ENCODE assay signal across 8 mouse cellular contexts in the genomic region with DNA sequence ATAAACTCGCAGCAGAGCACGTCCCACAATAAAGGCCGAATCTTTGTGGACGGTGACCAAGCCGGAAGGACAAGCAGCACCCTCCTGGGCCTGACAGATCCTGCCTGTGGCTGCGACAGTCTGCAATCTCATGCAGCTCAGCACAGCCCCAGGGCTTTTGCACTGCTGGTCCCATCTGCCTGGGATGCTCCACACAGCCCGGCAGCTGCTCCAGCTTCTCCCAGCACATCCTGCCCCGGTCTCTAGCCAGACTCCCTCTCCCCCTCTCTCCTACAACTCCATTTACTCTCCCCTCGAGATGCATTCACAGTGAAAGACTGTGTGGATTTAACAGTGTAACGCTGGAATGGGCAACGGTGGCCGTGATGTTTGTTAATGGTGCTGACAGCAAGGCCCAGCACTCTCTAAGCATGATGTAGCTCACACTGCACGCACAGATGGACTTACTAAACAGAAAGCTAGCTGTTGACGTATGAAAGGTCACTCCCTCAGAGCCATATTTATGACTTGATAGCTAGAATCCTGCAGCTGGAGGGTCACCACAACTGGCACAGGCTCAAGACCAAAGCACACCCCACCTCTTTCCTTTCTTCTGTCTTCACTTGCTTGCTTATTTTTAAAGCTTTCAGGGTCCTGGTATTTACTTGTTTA.
DNase-seq lines count a peak whose midpoint lies in the region; ATAC-seq lines count a peak whose summit lies in the region.

No protein-coding gene starts in this region.

- H3K9ac ChIP-seq in forebrain, embryonic 13.5 days = no peak overlapping the region
- H3K9ac ChIP-seq in forebrain, embryonic 11.5 days (ENCODE audit: low read length) = no peak overlapping the region
- H3K9ac ChIP-seq in lung, embryonic 15.5 days = no peak overlapping the region
- H3K9ac ChIP-seq in limb, embryonic 12.5 days (replicated peaks) = no peak overlapping the region
- H3K9ac ChIP-seq in stomach, embryonic 14.5 days (replicated peaks; ENCODE audit: low read depth, low read length) = no peak overlapping the region

- peaks cover 10% of the 10 kb centered on the region; the same call in 1 of the 2 replicates for H3K4me1 ChIP-seq in forebrain, embryonic 13.5 days
- H3K4me1 ChIP-seq in forebrain, embryonic 11.5 days (replicated peaks; ENCODE audit: control insufficient read depth, insufficient read depth, low read length) = 0 out of 2 replicates have a peak, but pooled peaks cover 2% of the 10 kb centered on the region
- H3K4me1 ChIP-seq in lung, embryonic 15.5 days = peaks cover 34% of the 10 kb centered on the region
- peaks cover 10% of the 10 kb centered on the region for H3K4me1 ChIP-seq in limb, embryonic 12.5 days (replicated peaks)
- 0 out of 2 replicates have a peak, but pooled peaks cover 6% of the 10 kb centered on the region for H3K4me1 ChIP-seq in stomach, embryonic 14.5 days (ENCODE audit: control insufficient read depth, insufficient read depth, low read length)

- ATAC-seq in forebrain, embryonic 13.5 days = no peak
- no peak for ATAC-seq in forebrain, embryonic 11.5 days (replicated peaks; ENCODE audit: low FRiP score)
- peak; percentile 82 for ATAC-seq in lung, embryonic 15.5 days (ENCODE audit: borderline replicate concordance, extremely low read depth, low FRiP score, low TSS enrichment)
- no peak for ATAC-seq in limb, embryonic 12.5 days (ENCODE audit: insufficient number of reproducible peaks, insufficient read depth, low FRiP score, low TSS enrichment, low read depth)
- peak; percentile 39; the same call in 1 of the 2 replicates for ATAC-seq in stomach, embryonic 14.5 days (ENCODE audit: insufficient number of reproducible peaks, insufficient read depth, low FRiP score, low read depth)

- no peak for DNase-seq in forebrain, embryonic 11.5 days (ENCODE audit: low spot score)
- DNase-seq in lung, postnatal 14 days = no peak
- no peak for DNase-seq in adrenal gland, adult 18-20 months (ENCODE audit: low spot score in 2 of 2)
- no peak for DNase-seq in right cerebral cortex, adult 18-20 months

- H3K36me3 ChIP-seq in forebrain, embryonic 13.5 days (ENCODE audit: poor library complexity, severe bottlenecking) = peaks cover 88% of the 10 kb centered on the region
- H3K36me3 ChIP-seq in forebrain, embryonic 11.5 days (ENCODE audit: control insufficient read depth, insufficient read depth, low read length) = peaks cover 12% of the 10 kb centered on the region; the same call in 1 of the 2 replicates
- H3K36me3 ChIP-seq in lung, embryonic 15.5 days = peaks cover 61% of the 10 kb centered on the region
- peaks cover 99% of the 10 kb centered on the region for H3K36me3 ChIP-seq in limb, embryonic 12.5 days
- peaks cover 62% of the 10 kb centered on the region for H3K36me3 ChIP-seq in stomach, embryonic 14.5 days (ENCODE audit: control insufficient read depth, insufficient read depth, low read length)

- 0 out of 2 replicates have a peak, but pooled peaks cover 5% of the 10 kb centered on the region for H3K9me3 ChIP-seq in forebrain, embryonic 13.5 days (replicated peaks)
- H3K9me3 ChIP-seq in forebrain, embryonic 11.5 days (ENCODE audit: control insufficient read depth, low read length) = no peaks in the 10 kb centered on the region
- H3K9me3 ChIP-seq in lung, embryonic 15.5 days = no peaks in the 10 kb centered on the region
- peaks cover 3% of the 10 kb centered on the region; the same call in 1 of the 2 replicates for H3K9me3 ChIP-seq in limb, embryonic 12.5 days
- peaks cover 3% of the 10 kb centered on the region; the same call in 1 of the 2 replicates for H3K9me3 ChIP-seq in stomach, embryonic 14.5 days (ENCODE audit: control insufficient read depth, low read depth, low read length)

- WGBS in forebrain, embryonic 13.5 days = 87% methylated on average over 14 of the region's 14 CpGs
- 88% methylated on average over 14 of the region's 14 CpGs for WGBS in forebrain, embryonic 11.5 days
- 49% methylated on average over 14 of the region's 14 CpGs for whole genome bisulfite sequencing in lung, embryonic 15.5 days
- 73% methylated on average over 14 of the region's 14 CpGs for WGBS in limb, embryonic 12.5 days
- WGBS in stomach, embryonic 14.5 days = 64% methylated on average over 14 of the region's 14 CpGs

- H3K4me2 ChIP-seq in forebrain, embryonic 13.5 days = no peak overlapping the region
- H3K4me2 ChIP-seq in forebrain, embryonic 11.5 days (ENCODE audit: low read depth, low read length, severe bottlenecking) = no peak overlapping the region
- no peak overlapping the region for H3K4me2 ChIP-seq in lung, embryonic 15.5 days
- no peak overlapping the region for H3K4me2 ChIP-seq in limb, embryonic 12.5 days
- H3K4me2 ChIP-seq in stomach, embryonic 14.5 days (replicated peaks; ENCODE audit: low read depth, low read length) = no peak overlapping the region

- H3K27ac ChIP-seq in forebrain, embryonic 13.5 days = peak overlapping the region; percentile 35; the same call in 1 of the 2 replicates
- no peak overlapping the region for H3K27ac ChIP-seq in forebrain, embryonic 11.5 days (ENCODE audit: low read depth, low read length)
- H3K27ac ChIP-seq in lung, embryonic 15.5 days = peak overlapping the region; percentile 83
- 0 out of 2 replicates have a peak overlapping the region, but pooled peaks have one; percentile 37 for H3K27ac ChIP-seq in limb, embryonic 12.5 days
- peak overlapping the region; percentile 49; the same call in 1 of the 2 replicates for H3K27ac ChIP-seq in stomach, embryonic 14.5 days (ENCODE audit: low read length)

- H3K4me3 ChIP-seq in forebrain, embryonic 13.5 days = no peak overlapping the region
- H3K4me3 ChIP-seq in forebrain, embryonic 11.5 days (ENCODE audit: low read depth, low read length) = no peak overlapping the region
- H3K4me3 ChIP-seq in lung, embryonic 15.5 days = no peak overlapping the region
- no peak overlapping the region for H3K4me3 ChIP-seq in limb, embryonic 12.5 days (replicated peaks)
- no peak overlapping the region for H3K4me3 ChIP-seq in stomach, embryonic 14.5 days (ENCODE audit: low read depth, low read length)

- H3K27me3 ChIP-seq in forebrain, embryonic 13.5 days = no peaks in the 10 kb centered on the region
- no peaks in the 10 kb centered on the region for H3K27me3 ChIP-seq in forebrain, embryonic 11.5 days (ENCODE audit: control insufficient read depth, insufficient read depth, low read length)
- no peaks in the 10 kb centered on the region for H3K27me3 ChIP-seq in lung, embryonic 15.5 days
- no peaks in the 10 kb centered on the region for H3K27me3 ChIP-seq in limb, embryonic 12.5 days
- H3K27me3 ChIP-seq in stomach, embryonic 14.5 days (ENCODE audit: control insufficient read depth, insufficient read depth, low read length) = no peaks in the 10 kb centered on the region

Comparison
In these comparisons a context has a peak if more than half of its experiments do, and no peak if none do; other contexts are left out.
1. ATAC-seq: peak in lung, embryonic 15.5 days (single experiment) and stomach, embryonic 14.5 days (single experiment); none in forebrain, embryonic 13.5 days (single experiment), forebrain, embryonic 11.5 days (single experiment) and limb, embryonic 12.5 days (single experiment).